Mouse (Mus musculus) cerebellum, adult 9-10 months (tissue): ENCODE results near the gene Gng12.
"Not testable (repeated sequence)": the region's sequence is repeated elsewhere in the genome, so short reads cannot be mapped to it uniquely, and the experiment has no call there.

Experiments
- DNase-seq: peaks from one replicate; pipeline ENCODE4 v3.0.0; 2022

Gene Gng12

DNA sequence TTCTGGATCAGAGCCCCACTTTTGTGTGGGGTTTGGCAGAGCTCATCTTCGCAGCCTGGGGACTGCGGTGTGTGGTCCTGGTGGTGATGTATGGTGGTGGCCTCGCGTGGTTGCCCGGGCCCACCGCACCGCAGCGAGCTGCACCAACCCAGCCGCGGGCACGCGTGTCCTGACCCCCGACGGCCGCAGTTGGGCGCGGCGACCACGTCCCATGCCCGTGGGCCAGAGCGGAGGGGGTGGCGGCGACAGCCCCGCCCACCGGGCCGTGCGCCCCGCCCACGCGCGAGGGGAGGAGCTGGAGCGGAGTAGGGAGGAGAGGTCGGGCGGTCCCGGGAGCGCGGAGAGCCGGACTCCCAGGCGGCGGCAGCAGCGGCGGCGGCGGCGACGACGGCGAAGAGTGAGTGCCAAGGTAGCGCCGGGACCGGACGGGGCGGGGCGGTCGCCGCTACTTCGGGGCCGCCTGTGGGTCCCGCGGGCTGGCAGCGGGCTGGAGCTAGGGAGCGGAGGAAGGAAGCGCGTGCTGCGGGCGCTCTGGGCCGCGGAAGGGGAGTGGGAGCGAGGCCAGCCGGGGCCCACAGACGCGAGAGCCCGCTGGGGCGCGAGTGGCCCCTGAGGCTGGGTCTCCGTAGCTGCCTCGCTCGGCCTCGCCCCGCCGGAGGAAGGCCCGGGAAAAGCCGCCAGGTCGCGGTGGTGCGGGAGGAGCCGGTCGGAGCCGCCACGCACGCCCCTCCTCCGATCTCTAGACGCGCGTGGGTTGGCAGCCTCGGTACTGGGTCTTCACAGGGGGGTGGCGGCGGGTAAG, at the start of gene Gng12:
Gng12 (plus strand) TSS at position 279 of the 802 bp plus-strand sequence.
- peak; percentile 59 for DNase-seq

DNA sequence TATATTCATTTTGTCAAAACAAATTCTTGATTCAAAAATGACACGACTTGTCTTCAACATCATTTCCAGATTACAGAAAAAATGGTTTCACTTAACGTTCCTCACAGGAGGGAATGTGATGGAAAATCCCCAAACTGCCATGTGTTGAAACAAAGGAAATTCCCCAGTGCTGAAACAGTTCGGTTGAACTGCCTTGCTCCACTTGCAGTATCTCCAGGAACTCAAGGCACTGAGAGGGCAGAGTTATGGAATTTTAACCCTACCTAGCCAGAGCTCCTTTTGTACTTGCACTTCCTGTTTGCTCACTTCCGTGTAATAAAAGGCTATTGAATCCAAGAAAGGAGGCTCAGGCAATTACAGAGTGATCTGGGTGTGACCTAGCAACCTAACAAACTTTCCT, 47.3 kb upstream of the Gng12 start:
- DNase-seq = no peak

DNA sequence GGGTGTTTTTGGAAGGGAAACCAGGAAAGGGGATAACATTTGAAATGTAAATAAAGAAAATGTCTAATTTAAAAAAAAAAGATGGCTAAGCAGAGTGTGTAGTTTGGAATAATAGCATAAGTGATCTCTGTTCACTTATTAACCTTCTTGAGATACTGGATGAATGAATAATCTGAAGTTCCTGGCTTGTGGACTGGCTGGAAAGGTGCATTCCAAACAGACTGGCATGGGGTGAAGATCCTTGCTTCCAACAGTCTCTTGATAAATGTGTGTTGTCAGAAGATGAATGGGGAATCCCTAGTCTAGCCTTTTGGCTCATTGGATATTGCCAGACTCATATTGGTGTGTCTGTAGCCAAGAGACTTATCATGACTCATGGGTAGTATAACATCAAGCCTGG, 40.0 kb upstream of the Gng12 start:
- DNase-seq = no peak

DNA sequence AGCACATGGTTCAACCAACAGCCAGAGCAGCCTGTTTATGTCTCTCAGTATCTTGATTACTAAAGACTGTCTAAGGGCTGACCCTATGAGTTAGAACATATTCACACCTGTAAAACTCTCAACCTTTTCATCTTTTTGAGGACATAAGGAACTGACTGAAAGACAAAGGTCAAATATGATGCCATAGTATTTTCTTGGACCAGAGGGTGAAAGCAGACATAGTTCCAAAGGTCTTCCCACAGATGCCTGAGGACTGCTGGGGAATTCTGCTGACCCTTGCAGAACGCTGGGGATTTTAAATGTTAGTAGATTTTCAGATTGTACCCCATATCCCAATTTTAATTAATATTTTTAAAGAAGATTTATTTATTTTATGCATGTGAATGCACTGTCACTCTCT, 37.8 kb upstream of the Gng12 start:
- DNase-seq = no peak

DNA sequence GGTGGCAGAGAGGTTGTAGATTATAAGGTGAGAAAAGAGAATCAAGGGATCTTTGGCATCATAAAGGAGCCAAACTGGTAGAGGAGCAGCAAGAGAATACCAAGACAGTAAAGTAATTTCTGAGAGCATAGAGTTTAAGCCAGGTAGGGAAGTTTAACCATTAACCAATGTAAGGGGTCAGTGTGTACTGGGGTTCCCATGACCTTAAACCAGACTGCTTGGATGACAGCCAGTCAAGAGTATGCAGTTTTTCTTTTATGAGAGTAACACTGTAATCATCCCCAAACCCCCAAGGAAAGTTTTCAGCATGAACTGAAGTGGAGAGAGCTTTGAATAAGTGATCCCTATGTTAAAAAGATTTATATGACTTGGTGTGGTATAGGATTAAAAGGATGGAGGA, 36.8 kb upstream of the Gng12 start:
- no peak for DNase-seq

DNA sequence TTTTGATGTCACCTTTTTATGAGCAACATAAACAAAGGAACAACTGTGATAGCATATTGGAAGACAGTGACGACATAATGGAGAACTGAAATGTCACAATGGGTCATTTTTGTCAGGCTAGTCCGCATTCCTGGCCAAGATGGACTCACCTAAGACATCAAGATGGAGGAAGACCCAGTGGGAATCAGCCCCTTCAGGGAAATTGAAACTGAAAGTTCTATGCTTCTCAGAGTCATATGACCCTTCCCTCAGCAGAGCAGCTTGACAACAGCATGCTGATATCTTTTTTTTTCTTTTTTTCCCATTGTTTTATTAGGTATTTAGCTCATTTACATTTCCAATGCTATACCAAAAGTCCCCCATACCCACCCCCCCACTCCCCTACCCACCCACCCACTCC, 31.7 kb upstream of the Gng12 start:
- no peak for DNase-seq

DNA sequence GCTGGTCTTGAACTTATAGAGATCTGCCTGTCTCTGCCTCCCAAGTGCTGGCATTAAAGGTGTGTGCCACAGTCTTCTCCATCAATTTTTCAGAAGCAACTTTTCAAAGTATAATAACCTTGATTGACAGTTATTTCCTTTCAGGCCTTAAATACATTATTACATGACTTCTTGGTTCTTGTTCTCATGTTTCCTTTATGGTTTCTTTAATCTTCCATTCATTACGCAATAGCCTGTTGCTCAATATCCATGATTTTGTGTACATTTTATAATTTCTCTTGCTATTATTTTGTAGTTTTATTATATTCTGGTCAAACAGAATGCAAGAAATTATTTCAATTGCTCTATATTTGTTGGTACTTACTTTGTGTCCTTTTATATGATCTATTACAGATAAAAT, 29.9 kb upstream of the Gng12 start:
- DNase-seq = no peak

DNA sequence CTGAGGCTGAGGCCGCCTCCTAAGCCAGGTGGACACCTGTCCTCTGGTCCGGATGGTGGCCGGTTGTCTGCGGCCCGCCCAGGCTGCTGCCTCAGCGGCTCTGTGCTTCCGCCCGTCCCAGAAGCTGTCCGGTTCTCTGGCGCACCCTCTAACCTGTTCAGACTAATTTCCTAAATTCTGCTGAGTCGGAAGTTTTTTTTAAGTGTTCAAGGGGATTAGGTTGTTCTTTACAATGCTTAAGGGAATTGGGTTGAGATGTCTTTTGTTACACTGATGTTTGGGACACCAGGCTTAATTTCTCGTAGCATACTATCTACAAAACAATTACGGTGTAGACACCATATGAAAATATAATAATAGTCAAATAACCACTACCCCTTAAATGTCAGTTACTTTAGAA, 19.1 kb upstream of the Gng12 start:
- not testable (repeated sequence) for DNase-seq

DNA sequence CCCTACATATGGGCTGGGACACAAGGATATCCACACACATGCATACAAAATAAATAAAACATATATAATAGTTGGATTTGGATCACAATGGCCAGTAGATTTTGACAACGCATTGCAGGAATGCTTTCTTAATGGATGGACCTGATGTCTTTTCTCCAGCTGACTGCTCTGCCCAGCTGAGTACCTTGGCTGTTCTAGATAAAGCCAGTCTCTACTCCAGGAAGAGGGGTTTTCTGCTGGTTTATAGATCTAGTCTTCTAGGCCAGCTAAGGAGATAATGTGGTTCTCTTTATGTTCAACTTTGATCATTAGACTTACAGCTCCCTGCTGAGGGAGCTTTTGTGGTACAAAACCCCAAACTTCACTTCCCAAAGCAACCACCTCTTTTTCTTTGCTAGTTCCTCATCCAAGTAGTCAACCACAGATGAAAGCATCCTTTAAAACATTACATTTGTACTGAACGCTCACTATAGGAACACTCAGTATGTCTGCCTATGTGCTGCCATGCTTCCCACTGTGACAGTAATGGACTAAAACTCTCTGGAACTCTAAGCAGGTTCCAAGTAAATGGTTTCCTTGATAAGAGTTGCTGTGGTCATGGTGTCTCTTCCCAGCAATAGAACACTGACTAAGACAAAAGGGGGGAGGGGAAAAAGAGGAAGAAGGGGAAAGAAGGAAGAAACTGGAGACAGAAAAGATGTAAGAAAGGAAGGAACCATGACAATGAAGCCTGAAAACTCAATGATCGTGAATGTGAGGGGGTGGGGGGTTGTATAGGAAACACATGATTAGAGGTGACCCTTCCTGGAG, 5.6 kb upstream of the Gng12 start:
- DNase-seq = no peak

DNA sequence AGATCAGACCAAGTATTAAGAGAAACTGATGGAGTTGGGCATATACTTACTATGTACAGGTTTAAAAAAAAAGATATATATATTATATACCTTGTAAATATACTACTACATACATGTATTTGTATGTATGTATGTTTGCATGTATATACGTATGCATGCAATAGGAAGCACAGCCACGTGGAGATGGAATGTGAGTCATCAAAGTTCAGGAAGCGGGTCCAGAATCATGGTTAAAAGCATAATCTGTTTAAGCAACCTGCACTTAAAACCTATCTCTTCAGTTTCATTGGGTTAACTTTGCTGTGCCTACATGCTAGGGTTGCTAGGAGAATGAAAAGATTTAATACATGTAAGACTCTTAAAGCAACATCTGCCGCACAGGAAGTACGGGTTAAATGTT, 2.2 kb upstream of the Gng12 start:
- DNase-seq = no peak

DNA sequence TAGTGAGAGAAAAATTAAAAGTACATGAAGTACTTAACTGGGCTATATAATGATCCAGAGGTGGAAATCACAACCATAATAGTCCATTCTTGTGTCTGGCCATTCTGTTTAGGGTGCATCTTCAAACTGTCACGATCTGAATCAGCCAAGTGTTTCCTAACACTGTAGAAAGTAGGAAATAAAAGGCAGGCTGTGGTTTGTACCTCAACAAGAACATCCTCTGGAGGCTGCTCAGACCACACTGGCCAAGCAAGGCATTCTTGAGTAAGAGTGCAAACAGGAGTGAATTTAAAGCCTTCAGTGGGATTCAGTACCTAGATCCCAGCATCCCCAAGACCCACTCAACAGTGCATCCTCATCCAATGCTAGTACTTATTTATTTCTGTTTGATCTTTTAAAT, 1.2 kb upstream of the Gng12 start:
- no peak for DNase-seq

DNA sequence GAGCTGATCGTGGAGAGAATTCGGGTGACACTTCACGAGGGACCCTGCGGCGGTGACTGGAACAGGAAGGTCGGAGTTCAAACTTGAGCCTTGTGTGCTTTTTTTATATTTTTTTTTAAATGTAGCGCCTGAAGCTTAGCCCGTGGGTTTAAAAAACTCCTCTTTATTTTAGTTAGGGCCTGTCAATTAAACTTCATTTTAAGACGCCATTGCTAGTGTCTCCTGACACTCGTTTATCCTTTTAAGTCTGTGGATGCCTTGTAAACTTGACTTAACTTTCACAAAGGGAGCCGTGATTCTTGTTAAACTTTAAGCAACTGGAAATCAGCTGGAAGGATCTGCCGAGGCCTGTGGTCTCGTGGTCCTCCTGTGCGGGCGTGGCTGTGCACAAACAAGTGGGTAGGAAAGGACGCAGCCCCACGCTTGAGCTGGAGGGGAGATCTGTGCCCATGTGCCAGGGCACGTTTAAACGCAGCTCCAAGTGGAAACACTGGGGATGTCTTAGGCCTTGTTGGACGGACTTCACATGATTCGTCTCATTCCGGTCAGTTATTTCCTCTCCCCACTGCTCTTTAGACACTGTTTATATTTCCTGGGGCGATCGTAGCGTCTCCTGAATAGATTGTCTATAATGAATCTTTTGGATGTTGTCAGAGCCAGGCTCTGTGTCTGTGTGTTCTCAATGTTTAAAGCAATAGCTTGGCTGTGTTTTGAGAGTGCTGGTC, 886 bp downstream of the Gng12 start:
- no peak for DNase-seq

DNA sequence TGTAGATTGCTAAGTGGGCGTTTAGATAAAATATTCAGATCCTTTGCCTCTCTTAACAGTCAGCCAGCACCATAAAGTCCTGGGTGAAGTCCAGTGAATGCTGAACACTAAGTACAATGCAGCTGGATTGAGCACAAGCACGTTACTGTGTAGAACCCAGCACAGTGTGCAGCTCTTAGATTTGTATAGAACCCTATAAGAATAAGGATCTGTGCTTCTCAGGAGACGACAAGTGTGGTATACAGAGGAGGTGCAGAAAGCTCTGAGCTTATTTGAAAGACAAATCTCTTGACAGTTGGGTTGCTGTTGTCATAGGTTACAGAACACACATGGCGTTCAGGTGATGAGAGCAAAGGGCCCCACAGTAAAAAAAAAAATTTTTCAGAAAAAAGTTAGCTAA, 1.8 kb downstream of the Gng12 start:
- no peak for DNase-seq

DNA sequence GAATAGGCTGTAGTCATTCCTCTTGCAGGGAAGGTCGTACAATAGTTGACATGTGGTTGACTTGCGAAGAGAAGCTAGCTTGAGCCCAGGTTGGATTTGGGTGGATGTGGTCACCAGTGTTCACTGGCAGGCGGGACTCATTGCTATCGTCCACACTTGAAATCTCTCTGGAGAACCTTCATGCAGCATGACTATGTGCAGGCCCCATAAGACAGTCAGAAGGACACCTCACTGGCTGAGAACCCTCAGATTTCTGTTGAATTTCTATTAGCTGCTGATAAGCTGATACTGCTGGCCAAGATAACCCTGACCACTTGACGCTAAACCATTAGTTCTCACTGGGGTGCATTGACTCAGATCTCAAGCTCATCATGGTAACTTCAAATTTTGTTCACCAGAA, 5.7 kb downstream of the Gng12 start:
- no peak for DNase-seq

DNA sequence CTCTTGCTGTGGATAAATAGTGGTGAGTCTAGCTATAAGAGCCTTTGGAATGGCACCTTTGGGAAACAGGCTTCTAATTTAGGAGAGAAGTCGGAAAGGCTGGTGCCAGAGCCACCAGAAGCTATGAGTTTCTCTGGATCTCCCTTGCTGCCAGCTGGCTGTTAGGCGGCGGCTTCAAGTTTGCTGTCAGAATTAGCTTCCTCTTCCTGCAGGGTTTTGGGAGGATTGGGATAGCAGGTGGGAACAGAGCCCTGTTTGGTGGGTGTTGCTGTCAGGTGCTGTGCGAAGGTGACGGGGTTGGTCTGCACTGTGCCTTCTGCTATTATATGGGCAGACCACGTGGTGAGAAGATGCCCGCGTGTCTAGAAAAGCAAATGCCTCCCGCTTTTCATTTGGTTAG, 7.0 kb downstream of the Gng12 start:
- DNase-seq = no peak

DNA sequence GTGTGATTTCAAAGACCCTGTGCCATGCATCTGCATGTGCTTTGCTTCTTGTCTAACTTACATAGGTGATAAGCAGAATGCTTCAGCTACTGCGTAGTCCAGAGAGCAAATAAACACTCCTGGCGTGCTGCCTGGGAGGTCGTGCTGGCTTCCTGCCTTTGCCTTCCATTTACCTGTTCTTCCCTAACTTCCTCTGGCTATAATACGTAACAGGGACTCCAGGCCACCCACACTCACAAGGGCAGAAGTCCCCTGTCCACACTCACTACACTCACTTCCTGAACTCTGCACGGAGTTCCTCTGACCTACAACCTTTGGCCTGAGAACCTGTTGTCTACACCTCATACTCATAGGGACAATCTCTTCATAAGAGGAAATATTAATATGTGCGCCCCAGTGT, 7.5 kb downstream of the Gng12 start:
- no peak for DNase-seq

DNA sequence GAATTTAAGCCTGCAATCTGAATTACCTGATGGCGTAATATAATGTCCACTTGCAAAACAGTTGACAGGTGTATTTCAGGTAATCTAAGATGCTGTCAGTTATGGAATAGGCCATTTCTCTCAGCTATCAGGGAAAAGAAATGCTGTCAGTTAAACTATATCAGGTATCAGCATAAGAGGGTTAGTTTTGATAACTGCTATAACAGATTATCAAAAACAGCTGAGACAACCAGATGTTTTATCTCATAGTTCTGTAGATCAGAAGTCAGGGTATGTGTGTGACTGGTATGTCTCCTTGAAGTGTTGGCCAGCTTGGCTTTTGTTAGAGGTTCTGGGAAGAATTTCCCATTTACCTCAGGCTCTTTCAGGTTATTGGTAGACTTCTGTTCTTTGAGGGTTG, 10.0 kb downstream of the Gng12 start:
- no peak for DNase-seq

DNA sequence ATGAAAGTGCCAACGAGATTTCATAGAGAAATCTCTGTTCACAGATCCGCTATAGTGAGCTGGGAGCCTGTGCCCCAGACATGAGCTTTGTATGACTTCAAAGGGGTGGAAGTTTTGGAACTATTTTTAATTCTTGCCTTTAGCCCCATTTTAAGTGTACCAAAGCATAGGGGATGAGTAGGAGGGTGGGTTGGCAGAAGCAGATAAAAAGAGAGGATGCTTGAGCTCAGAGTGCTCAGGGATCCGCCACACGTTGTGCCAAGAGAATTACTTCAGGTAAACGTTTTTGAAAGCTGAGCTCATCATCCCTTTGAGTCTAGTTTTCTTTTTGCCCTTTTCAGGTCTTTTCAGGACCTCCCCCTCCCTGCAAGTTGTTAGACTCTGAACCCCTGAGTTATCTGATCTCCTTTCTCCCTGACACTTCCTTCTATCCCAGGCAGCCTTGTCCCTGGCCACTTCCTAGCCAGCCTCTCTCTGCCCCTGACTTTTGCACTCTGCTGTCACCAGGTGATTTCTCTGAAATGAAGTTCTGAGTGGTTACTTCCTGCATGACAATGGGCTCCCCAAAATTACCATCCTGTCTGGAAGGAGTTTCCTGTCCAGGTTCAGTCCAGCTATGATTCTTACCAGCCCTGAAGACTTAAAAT, 12.3 kb downstream of the Gng12 start:
- no peak for DNase-seq

DNA sequence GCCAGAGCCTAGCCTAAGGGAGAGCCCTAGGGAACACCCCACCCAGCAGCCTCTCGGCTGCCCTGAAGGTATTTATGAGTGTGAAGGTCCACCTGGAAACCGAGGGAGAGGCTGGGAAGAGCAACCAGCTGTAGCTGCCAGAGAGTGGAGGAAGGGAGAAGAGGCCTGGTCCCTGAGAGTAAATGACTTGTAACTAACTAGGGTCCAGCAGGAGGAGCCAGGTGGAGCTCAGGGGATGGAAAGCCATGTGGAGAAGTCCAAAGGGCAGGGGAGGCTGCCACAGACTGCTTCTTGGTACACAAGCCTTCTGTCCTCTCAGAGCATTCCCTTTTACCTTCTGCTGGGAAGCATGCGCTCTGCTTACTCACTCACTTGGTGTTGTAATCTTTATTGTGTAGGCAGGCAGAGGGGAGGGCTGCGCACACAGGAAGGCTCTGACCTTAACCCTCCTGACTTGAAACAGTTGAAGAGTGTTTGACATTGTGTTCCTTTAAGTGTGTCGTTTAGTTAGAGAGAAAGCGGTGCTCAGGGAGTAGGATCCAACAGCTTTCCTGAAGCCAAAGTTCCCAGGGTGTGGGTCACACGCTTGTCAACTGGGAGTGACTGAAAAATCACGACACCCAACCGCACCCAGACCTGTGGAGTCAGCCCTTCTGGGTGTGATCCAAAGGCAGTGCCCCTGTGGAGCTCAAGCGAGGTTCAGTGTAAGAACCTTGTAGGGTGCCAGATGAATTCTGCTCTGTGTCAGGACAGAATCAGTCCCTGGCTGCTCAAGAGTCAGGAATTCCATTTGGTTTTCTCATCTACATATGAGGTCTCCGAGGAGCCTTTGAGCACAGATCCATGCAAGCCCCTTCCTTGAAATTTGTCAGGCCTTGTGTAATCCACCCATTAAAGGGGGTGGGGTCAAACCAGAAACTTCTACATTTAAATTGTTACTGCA, 14.6 kb downstream of the Gng12 start:
- DNase-seq = no peak

DNA sequence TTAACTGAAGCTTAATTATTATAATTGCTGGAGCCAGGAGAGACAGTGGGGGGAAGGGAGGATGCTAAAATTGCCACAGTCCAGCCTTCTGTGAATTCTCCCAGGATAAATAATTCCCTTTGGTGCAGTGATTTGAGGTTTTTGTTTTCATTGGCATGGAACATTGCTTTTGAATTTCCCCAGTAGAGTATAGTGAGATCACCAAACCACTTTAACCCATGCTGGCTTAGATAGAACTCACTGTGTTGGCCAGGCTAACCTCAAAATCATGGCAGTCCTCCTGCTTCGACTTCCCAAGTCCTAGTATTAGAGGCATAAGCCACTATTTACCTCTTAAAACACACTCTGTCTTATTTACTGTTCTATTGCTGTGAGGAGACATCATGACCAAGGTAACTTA, 17.2 kb downstream of the Gng12 start:
- DNase-seq = no peak

DNA sequence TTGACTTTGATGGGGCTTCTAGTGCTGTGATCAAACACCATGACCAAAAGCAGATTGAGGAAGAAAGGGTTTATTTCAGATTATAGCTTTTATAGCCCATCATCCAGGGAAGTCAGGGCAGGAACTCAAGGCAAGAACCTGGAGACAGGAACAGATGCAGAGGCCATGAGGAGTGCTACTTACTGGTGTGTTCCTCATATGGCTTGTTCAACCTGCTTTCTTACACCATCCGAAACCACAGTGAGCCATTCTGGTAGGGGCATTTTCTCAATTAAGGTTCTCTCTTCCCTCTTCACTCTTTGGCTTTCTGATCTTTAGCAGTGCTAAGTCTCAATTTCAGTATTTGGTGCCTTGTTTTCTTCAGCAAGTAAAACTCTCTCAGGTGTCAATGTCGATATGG, 19.4 kb downstream of the Gng12 start:
- DNase-seq = no peak

DNA sequence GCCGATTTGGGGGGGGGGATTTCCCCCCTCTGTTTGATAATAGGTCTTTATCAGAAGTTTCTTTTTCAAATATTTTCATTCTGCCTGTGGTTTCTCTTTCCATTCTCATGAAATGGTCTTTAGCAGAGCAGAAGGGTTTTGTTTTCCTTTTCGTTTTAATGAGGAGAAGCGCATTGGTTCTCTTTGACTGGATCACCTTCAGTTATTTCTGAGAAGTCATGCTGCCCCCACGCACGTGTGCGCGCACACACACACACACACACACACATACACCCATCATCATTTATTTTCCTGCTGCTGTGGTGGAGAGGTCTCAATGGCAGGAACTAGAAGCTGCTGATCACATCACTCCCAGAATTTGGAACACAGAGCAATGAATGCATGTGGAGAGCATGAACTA, 20.8 kb downstream of the Gng12 start:
- no peak for DNase-seq
